Mouse (Mus musculus) kidney, postnatal 36 days (tissue): ENCODE measurements around the gene Sap30l.
"Not testable (repeated sequence)": the region's sequence is repeated elsewhere in the genome, so short reads cannot be mapped to it uniquely, and the experiment has no call there.

ENCODE experiments used
- DNase-seq, 2 experiments: peaks; one replicate each; pipeline ENCODE4 v3.0.0; 2021 to 2022; ENCODE audit warnings: mixed read lengths in 2 of 2

Gene Sap30l

GRCm38 (mm10) chr11:57831861-57832260 lies 30.4 kb downstream of the Sap30l start:
- DNase-seq = no peak

DNA sequence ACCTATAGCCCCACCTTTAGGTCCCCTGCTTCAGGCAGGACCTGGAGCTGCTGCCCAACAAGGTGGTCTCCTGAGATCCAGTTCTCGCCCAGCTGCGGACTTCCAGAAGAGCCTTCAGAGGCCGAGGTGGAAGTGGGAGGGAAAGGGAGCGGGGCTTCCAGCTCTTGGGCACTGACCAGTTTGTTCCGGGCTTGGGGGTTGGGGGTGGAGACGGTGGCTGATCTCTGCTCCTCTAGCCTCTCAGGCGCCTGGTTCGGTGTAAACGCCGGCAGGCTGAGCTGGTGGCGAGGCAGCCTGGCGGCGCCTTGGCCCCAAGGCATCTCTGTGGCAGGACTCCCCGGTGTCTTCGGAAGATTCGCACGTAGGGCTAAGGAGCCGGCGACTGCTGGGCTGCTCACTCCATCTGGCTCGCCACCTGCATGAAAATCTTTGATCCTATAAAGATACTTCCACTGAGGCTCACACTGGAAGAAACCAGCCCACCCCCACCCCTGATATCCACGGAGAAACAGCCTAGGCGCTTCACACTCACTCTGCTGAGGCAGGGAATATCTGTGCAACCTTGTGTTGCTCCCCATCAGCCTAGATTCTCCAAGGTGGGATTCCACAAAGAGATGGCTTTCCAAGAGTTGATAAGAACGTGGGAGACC lies 31.2 kb downstream of the Sap30l start, which contains the start of gene Hand1:
Hand1 (minus strand) TSS at position 267 of the 650 bp plus-strand sequence.
- DNase-seq = no peak

GRCm38 (mm10) chr11:57833296-57833977 lies 32.0 kb downstream of the Sap30l start:
- no peak for DNase-seq

DNA sequence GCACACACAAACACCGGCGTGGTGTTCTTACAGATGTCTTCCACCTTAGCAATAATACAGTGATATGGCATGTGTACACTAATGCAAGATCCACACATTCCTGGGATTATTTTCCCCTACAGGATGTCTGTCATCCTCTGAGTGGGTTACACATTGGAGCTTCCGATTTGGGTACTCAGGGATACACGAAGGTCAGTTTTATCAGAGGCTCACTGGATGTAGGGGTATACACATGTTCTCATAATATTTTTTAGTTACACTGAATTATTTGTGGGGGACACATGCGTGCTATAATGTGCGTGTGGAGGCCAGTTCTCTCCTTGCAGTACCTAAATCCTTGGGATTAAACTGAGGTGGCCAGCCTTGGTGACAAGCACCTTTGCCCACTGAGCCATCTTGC lies 32.6 kb downstream of the Sap30l start:
- DNase-seq = no peak

- no peak for DNase-seq
These were observed 33.9 kb downstream of the Sap30l start for GRCm38 (mm10) chr11:57835331-57835730.

DNA sequence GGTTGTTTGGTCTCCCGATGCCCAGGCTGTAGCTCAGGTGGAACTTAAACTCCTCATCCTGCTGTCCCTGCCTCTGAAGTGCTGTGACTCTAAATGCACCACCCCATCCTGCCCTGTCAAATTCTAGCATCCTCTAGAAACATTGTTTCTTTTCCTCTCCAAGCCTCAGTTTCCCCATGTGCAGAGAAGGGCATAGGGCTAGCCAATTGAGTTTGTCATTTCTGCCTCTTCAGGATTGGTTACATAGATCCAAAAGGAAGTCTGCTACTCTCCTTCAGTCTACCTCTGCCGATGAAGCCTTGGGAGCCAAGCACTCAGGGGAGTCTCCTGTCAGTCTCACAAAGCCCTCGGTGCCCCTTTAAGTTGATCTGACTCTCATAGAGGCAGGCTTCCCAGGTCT lies 34.5 kb downstream of the Sap30l start:
- DNase-seq = no peak

- no peak for DNase-seq
These were observed 35.0 kb downstream of the Sap30l start for GRCm38 (mm10) chr11:57836401-57836800.

DNA sequence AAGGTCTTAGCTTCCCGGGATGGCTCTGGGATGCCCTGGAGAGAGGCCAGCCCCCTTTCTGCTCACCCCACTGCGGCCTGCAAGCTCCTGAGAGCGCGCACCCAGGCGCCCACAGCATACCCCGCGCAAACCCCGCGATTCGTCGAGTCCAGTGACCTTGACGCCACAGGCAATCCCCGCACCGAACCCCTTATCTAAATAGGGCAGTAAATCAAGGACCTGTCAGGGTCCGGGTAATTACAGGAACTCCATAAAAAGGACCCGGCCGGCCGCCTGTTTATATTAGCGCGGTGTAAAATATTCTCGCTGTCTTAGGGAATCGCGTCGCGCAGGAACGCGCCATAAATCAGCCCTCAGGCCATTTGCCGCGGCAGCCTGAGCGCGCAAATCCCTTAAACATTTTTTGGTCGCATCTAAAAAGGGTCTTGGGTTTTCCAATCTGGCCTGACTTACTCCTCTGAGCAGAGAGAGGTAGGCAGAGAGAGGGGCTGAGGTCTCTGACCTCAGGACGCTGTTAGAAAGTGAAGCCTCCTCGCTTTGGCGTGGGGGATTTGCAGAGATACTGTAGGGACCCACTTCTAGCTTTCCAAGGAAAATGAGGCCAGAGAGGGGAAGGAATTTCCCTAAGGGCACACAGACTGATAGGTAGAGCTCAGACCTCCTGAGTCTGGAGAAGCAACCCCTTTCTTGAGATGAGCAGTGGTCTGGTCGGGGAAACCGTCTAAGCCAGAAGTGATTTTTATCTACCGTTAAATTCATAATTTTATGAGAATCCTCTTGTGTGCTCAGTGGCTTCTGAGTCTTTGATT lies 35.6 kb downstream of the Sap30l start:
- DNase-seq = no peak

DNA sequence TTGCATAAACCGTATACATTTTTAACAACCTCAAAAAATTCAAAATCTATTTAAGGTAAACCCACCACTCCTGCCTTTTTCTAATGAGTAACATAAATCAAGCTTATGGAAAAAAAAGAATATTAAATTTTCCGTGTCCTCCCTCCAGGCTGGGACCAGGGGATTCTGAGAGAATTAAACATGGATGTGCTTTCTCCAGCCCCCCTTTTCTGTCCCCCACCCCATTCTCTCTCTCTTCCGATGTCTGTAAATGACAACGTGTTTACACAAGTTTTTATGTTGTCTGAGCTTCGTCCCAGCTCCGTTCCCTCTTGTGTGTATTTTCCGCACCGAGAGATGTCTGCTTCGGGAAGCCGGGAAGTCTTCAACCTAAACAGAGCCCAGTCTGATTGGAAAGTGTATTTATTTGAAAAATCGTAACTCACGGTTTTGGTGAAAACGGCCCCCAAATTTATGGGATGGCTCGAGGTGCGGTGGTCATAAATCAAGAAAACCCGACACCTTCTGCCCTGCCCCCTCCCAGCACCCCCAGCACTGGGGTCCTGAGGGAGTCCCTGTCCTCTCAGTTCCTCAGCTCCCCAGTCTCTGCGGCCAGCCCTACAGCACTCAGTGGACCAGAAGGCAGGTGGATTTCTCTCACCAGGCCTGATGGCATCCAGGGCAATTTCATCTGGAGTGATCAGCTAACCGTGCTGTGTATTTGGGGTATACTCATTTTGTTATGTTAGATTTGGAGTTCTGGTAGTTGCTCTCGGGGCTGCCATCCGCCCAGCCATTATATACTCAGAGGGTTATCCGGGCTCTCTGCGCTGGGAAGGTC lies 36.6 kb downstream of the Sap30l start:
- DNase-seq = no peak

GRCm38 (mm10) chr11:57840986-57841385 lies 39.5 kb downstream of the Sap30l start:
- no peak for DNase-seq

DNA sequence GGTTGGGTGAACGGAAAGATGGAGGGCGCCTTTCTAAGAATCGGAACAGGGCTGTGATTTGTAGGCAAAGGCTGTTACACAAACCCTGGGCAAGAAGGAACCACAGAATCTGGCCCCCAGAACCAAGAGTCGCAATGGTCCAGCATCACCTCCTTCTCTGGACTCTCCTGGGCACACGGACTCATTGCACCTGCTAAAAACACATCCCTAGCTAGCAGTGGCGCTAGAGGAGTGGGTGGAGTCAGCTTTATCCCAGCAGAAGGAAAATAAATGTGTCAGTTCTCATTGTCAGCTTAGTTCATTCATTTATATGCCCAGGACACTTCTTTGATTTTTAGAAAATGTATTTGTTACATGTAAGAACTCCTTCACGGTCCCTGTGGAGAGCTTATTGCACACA lies 40.0 kb downstream of the Sap30l start:
- DNase-seq = no peak

DNA sequence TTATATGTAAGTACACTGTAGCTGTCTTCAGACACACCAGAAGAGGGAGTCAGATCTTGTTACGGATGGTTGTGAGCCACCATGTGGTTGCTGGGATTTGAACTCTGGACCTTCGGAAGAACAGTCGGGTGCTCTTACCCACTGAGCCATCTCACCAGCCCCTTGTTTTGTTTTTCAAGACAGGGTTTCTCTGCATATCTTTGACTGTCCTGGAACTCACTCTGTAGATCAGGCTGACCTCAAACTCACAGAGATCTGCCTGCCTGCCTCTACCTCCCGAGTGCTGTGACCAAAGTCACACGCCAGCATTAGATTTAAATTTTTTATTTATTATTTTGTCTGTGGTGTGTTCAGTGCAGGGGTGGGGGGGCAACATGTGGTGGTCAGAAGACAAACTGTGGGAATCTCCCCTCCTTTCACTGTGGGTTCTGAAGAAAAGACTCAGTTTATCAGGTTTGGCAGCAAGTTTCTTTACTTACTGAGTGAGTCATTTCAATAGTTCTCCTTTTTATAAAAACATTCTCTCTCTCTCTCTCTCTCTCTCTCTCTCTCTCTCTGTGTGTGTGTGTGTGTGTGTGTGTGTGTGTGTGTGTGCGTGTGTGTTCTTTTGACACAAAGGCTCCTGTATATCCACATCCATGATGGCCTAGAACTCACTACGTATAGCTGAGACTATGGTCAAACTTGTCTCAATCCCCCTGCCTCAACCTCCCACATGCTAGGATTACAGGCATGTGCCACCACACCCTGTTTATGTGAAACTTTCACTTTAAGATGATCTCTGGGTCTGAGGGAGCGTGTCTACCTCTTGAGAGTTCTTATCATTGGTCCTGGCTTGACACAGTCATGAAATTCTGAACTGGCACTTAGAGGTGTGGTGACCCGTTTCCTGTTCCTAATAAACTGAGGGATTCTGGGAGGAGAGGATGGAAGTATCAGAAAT lies 45.3 kb downstream of the Sap30l start:
- not testable (repeated sequence) for DNase-seq

- no peak for DNase-seq
These were observed 46.0 kb downstream of the Sap30l start for GRCm38 (mm10) chr11:57847396-57847795.

GRCm38 (mm10) chr11:57850298-57850697 lies 48.9 kb downstream of the Sap30l start:
- no peak for DNase-seq

GRCm38 (mm10) chr11:57850931-57851330 lies 49.5 kb downstream of the Sap30l start:
- no peak for DNase-seq

GRCm38 (mm10) chr11:57853571-57853970 lies 52.1 kb downstream of the Sap30l start:
- DNase-seq = no peak

DNA sequence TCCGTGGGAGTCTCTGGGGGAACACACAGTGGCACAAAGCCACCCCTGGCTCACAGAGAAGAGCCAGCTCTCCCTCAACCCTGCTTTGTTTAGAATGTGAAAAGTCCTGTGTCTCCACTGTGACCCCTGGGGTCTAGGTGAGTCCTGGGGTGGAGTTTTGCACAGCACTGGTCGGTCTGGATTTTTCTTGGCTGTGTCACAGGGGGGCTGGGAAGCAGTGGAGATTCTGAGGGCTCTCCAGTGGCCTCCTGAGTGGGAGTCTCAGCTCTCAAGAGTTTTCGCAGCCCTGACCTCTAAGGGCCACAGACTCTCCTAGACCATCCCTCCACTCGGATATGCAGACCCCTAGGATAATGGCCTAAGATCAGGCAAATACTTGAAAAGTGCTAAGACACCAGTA lies 56.3 kb downstream of the Sap30l start:
- DNase-seq = no peak
